Mouse (Mus musculus) embryo, embryonic 10 days (tissue): Measurements from ENCODE around the gene Mbd3l2.
"Not testable (repeated sequence)": the region's sequence is repeated elsewhere in the genome, so short reads cannot be mapped to it uniquely, and the experiment has no call there.

Experiments used
- DNase-seq: peaks from one replicate; pipeline ENCODE4 v3.0.0-alpha.2; 2015; ENCODE audit warnings: low spot score

Gene Mbd3l2

GRCm38 (mm10) chr9:18430354-18430753 is at the start of gene Mbd3l2:
Mbd3l2 (plus strand) TSS chr9:18430654.
- no peak for DNase-seq

GRCm38 (mm10) chr9:18385782-18386181 is 44.7 kb upstream of the Mbd3l2 start:
- peak; percentile 30 for DNase-seq

GRCm38 (mm10) chr9:18399629-18400028 is 30.8 kb upstream of the Mbd3l2 start:
- DNase-seq, result no peak

DNA sequence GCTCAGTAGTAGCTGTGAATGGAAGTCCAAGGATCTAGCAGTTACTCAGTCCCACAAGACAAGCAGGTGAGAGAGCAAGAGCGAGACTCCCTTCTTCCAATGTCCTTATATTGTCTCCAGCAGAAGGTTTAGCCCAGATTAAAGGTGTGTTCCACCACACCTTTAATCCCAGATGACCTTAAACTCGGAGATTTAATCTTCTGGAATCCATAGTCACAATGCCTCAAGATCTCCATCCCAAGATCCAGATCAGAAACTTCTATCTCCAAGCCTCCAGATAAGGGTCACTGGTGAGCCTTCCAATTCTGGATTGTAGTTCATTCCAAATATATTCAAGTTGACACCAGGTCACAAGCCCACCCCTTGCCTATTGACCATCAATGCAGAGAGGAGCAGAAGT is 27.6 kb upstream of the Mbd3l2 start, which contains the start of gene Naalad2:
Gene Naalad2 (minus strand): TSS at position 101 of the 400 bp plus-strand sequence.
- DNase-seq, result not testable (repeated sequence)

- DNase-seq, result no peak
These were observed 26.3 kb upstream of the Mbd3l2 start, which contains the start of gene Ubtfl1 for GRCm38 (mm10) chr9:18404118-18404517. Ubtfl1 (plus strand) TSS chr9:18404418.

GRCm38 (mm10) chr9:18412371-18412770 is 18.1 kb upstream of the Mbd3l2 start:
- DNase-seq, result not testable (repeated sequence)

- no peak for DNase-seq
These were observed 1.2 kb downstream of the Mbd3l2 start for GRCm38 (mm10) chr9:18431687-18432086.

DNA sequence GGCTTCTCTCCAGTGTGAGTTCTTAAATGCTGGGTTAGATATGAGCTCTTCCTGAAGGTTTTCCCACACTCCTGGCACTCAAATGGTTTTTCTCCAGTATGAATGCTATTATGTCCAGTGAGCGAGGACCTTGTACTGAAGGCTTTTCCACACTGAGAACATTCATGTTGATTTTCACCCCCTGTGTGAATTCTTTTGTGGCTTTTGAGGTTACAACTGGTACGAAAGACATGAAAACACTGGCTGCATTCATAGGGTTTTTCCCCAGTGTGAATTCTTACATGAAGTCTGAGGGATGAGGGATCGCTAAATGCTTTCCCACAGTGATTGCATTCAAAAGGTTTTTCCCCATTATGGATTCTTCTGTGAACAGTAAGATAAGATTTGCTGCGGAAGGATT is 26.1 kb downstream of the Mbd3l2 start:
- no peak for DNase-seq

DNA sequence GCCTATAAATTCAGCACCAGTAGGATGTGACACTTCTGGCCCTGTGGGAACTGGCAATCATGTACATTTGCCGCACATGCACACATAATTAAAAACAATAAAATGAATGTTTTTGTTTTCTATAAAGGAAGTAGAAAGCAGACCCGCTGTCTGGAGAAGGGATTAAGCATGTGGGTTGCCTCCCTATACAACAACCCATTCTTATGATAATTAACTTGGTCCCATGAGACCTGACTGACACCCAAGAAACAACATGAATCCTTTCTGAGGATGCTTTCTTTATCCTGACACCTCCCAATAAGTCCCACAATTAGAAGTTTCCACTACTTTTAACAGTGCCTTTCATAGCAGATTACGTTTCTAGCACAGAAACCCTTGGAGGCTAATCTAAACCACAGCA is 36.9 kb downstream of the Mbd3l2 start:
- no peak for DNase-seq

- no peak for DNase-seq
These were observed 37.6 kb downstream of the Mbd3l2 start for GRCm38 (mm10) chr9:18468005-18468404.

GRCm38 (mm10) chr9:18473324-18474128 is 43.1 kb downstream of the Mbd3l2 start:
- DNase-seq, result peak; percentile 93

DNA sequence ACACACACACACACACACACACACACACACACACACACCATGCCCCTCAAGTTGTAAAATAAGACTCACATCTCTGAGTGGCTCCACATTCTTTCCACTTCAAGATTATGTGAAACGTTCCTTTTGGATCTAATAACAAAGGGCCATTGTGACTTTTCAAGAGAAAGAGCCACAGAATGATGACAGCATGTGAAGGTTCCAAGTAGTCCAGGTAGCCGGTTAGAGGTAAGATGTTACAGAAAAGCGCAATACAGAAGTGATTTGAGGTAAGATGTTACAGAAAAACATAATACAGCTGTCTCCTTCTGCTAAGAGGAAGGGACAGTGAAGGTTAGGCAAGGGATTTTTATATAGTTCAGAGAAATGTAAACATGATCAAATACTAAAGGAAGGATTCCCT is 47.7 kb downstream of the Mbd3l2 start, which contains the start of the genes Zfp558 and Mbd3l1:
Gene Zfp558 (minus strand): TSS at position 101 of the 400 bp plus-strand sequence.
Gene Mbd3l1 (plus strand): TSS at position 192 of the 400 bp plus-strand sequence.
- no peak for DNase-seq
